Mouse (Mus musculus) liver, adult 2 months (tissue): ENCODE results near the gene Pim1.
A peak's percentile ranks its signal among the peaks of the same experiment; 100 is the strongest.

Experiments
- CTCF ChIP-seq: fragments of 200-500 bp; IDR thresholded peaks from 2 replicates; pipeline ENCODE4 v1.5.1; 2011; ENCODE audit warnings: low read depth, low read length, control low read depth
- POLR2A ChIP-seq: fragments of 200-500 bp; IDR thresholded peaks from 2 replicates; pipeline ENCODE4 v1.6.1; 2011; ENCODE audit warnings: low read length, control low read depth; ENCODE audit not compliant: insufficient read depth; ENCODE audit errors: extremely low read depth

DNA sequence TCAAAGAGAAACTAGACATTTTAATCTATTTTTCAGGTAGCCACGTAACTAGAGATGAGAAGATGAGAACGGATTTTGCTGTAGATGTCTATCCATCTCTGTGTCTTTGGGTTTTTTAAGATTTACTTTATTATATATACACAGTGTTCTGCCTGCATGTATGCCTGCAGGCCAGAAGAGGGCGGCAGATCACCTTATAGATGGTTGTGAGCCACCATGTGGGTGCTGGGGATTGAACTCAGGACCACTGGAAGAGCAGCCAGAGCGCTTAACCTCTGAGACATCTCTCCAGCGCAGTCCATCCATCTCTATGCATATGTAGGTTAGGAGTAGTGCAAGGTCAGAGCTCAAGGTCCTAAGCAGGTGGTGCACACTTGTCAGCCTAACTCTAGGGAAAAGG lies 13.1 kb downstream of the Pim1 start:
- TF ChIP-seq CTCF (peak; percentile 33), POLR2A (no peak)
